Mouse (Mus musculus) bone marrow, adult 2 months (tissue): ENCODE measurements around the gene Hoxa1.

ENCODE experiments used
- CTCF ChIP-seq: fragments of 200-500 bp; IDR thresholded peaks from 2 replicates; pipeline ENCODE4 v1.5.1; 2011; ENCODE audit warnings: low read length, control low read depth; ENCODE audit not compliant: control insufficient read depth, insufficient read depth
- POLR2A ChIP-seq: fragments of 200-500 bp; IDR thresholded peaks from 2 replicates; pipeline ENCODE4 v1.6.1; 2011; ENCODE audit warnings: low read depth, mild to moderate bottlenecking, control low read depth, low read length, borderline replicate concordance; ENCODE audit not compliant: control insufficient read depth

- no peak for TF ChIP-seq CTCF
- no peak for TF ChIP-seq POLR2A
Observed at GRCm38 (mm10) chr6:52200073-52200750, 42.1 kb upstream of the Hoxa1 start.
